Mouse (Mus musculus): ENCODE data around the gene Krt35. TPM values are rescaled to one million over a fixed set of nuclear protein-coding genes. Genes with fewer than 3 reads are reported as not detected.

Gene Krt35
- polyA plus RNA-seq, 1 experiment from 2014 or later, result not detected

- H3K9me3 ChIP-seq (ENCODE audit: low read length), result no peaks in the 10 kb centered on the region
- no peak overlapping the region for H3K27ac ChIP-seq (ENCODE audit: low read length)
- no peak overlapping the region for H3K4me2 ChIP-seq (replicated peaks; ENCODE audit: low read depth, low read length)
- H3K4me1 ChIP-seq (ENCODE audit: insufficient read depth, low read depth, low read length), result 0 out of 2 replicates have a peak, but pooled peaks cover 3% of the 10 kb centered on the region
- ATAC-seq, result no peak
- H3K9ac ChIP-seq (replicated peaks; ENCODE audit: low read depth), result no peak overlapping the region
- no peak overlapping the region for H3K4me3 ChIP-seq (ENCODE audit: low read depth, low read length)
- H3K36me3 ChIP-seq (ENCODE audit: insufficient read depth, low read length), result no peaks in the 10 kb centered on the region
- TF ChIP-seq EP300 (IDR thresholded peaks at IDR 0.05), result no peak
- TF ChIP-seq CTCF (IDR thresholded peaks at IDR 0.05), result no peak
- peak; percentile 51 for DNase-seq (ENCODE audit: low spot score)
- H3K27me3 ChIP-seq (replicated peaks; ENCODE audit: insufficient read depth, low read length), result no peaks in the 10 kb centered on the region
- 28% methylated on average over 1 of the region's 1 CpGs for WGBS
Observed at GRCm38 (mm10) chr11:100073873-100074272, 22.2 kb downstream of the Krt35 start.

GRCm38 (mm10) chr11:100067293-100068036, 28.6 kb downstream of the Krt35 start:
- peak; percentile 93 for DNase-seq (ENCODE audit: low spot score)
- Histone ChIP-seq H3K36me3 (ENCODE audit: insufficient read depth, low read length) (no peaks in the 10 kb centered on the region), H3K27ac (ENCODE audit: low read length) (peak overlapping the region; percentile 75)

GRCm38 (mm10) chr11:100066236-100067010, 29.6 kb downstream of the Krt35 start:
- ATAC-seq, result no peak
- H3K9me3 ChIP-seq (ENCODE audit: low read length), result no peaks in the 10 kb centered on the region
- WGBS, result 45% methylated on average over 12 of the region's 12 CpGs
- no peaks in the 10 kb centered on the region; the same call in 1 of the 2 replicates for H3K4me1 ChIP-seq (ENCODE audit: insufficient read depth, low read depth, low read length)
- no peaks in the 10 kb centered on the region for H3K36me3 ChIP-seq (ENCODE audit: insufficient read depth, low read length)
- no peak overlapping the region for H3K9ac ChIP-seq (replicated peaks; ENCODE audit: low read depth)
- H3K27me3 ChIP-seq (replicated peaks; ENCODE audit: insufficient read depth, low read length), result no peaks in the 10 kb centered on the region
- H3K27ac ChIP-seq (ENCODE audit: low read length), result peak overlapping the region; percentile 75
- no peak overlapping the region for H3K4me2 ChIP-seq (replicated peaks; ENCODE audit: low read depth, low read length)
- TF ChIP-seq EP300 (IDR thresholded peaks at IDR 0.05) (no peak), CTCF (IDR thresholded peaks at IDR 0.05) (no peak)
- peak; percentile 43 for DNase-seq (ENCODE audit: low spot score)
- no peak overlapping the region for H3K4me3 ChIP-seq (ENCODE audit: low read depth, low read length)

More at GRCm38 (mm10) chr11:100067293-100068036, 28.6 kb downstream of the Krt35 start:
- 48% methylated on average over 17 of the region's 17 CpGs for WGBS
- Histone ChIP-seq H3K9ac (replicated peaks; ENCODE audit: low read depth) (no peak overlapping the region), H3K9me3 (ENCODE audit: low read length) (no peaks in the 10 kb centered on the region), H3K4me2 (replicated peaks; ENCODE audit: low read depth, low read length) (no peak overlapping the region), H3K27me3 (replicated peaks; ENCODE audit: insufficient read depth, low read length) (no peaks in the 10 kb centered on the region), H3K4me3 (ENCODE audit: low read depth, low read length) (no peak overlapping the region), H3K4me1 (ENCODE audit: insufficient read depth, low read depth, low read length) (no peaks in the 10 kb centered on the region; the same call in 1 of the 2 replicates)
- peak; percentile 98 for ATAC-seq
- peak; percentile 92 for TF ChIP-seq EP300 (IDR thresholded peaks at IDR 0.05)
- peak; percentile 55 for TF ChIP-seq CTCF (IDR thresholded peaks at IDR 0.05)

- ATAC-seq (no peak), DNase-seq (ENCODE audit: low spot score) (no peak)
- Histone ChIP-seq H3K27me3 (replicated peaks; ENCODE audit: insufficient read depth, low read length) (no peaks in the 10 kb centered on the region), H3K9me3 (ENCODE audit: low read length) (no peaks in the 10 kb centered on the region), H3K27ac (ENCODE audit: low read length) (no peak overlapping the region), H3K4me1 (ENCODE audit: insufficient read depth, low read depth, low read length) (no peaks in the 10 kb centered on the region), H3K4me2 (replicated peaks; ENCODE audit: low read depth, low read length) (no peak overlapping the region), H3K36me3 (ENCODE audit: insufficient read depth, low read length) (no peaks in the 10 kb centered on the region), H3K9ac (replicated peaks; ENCODE audit: low read depth) (no peak overlapping the region), H3K4me3 (ENCODE audit: low read depth, low read length) (no peak overlapping the region)
- 72% methylated on average over 8 of the region's 8 CpGs for WGBS
- TF ChIP-seq CTCF (IDR thresholded peaks at IDR 0.05) (peak; percentile 46), EP300 (IDR thresholded peaks at IDR 0.05) (no peak)
Observed at GRCm38 (mm10) chr11:100058875-100059274, 37.2 kb downstream of the Krt35 start.

GRCm38 (mm10) chr11:100055686-100056655, 40.1 kb downstream of the Krt35 start:
- WGBS, result 44% methylated on average over 9 of the region's 9 CpGs
- Histone ChIP-seq H3K36me3 (ENCODE audit: insufficient read depth, low read length) (no peaks in the 10 kb centered on the region), H3K4me3 (ENCODE audit: low read depth, low read length) (no peak overlapping the region), H3K4me1 (ENCODE audit: insufficient read depth, low read depth, low read length) (no peaks in the 10 kb centered on the region), H3K9ac (replicated peaks; ENCODE audit: low read depth) (no peak overlapping the region), H3K4me2 (replicated peaks; ENCODE audit: low read depth, low read length) (no peak overlapping the region), H3K27me3 (replicated peaks; ENCODE audit: insufficient read depth, low read length) (no peaks in the 10 kb centered on the region), H3K27ac (ENCODE audit: low read length) (no peak overlapping the region), H3K9me3 (ENCODE audit: low read length) (no peaks in the 10 kb centered on the region)
- DNase-seq (ENCODE audit: low spot score), result peak; percentile 46
- ATAC-seq, result peak; percentile 44; the same call in 1 of the 2 replicates
- no peak for TF ChIP-seq EP300 (IDR thresholded peaks at IDR 0.05)
- TF ChIP-seq CTCF (IDR thresholded peaks at IDR 0.05), result no peak
